Mouse (Mus musculus) heart, embryonic 13.5 days (tissue): ENCODE results near the gene Dnajb11. TPM values are rescaled to one million over a fixed set of nuclear protein-coding genes. Genes with fewer than 3 reads are reported as not detected.

ENCODE experiments used
- ATAC-seq: fragments of 200-750 bp; cut with Nextera tagmentation; 2 replicates; pipeline ENCODE4 v1.8.0; 2017; ENCODE audit warnings: moderate TSS enrichment; ENCODE audit not compliant: insufficient number of reproducible peaks, low FRiP score, low TSS enrichment; ENCODE audit errors: extremely low read depth
- H3K27ac ChIP-seq: fragments of 300-500 bp; sonication (generic); replicated peaks from 2 replicates; pipeline ENCODE4 v1.5.1; 2015; ENCODE audit warnings: moderate library complexity, mild to moderate bottlenecking, inconsistent platforms
- H3K27me3 ChIP-seq: fragments of 300-500 bp; sonication (generic); replicated peaks from 2 replicates; pipeline ENCODE4 v1.6.1; 2015; ENCODE audit warnings: mild to moderate bottlenecking, inconsistent platforms
- H3K36me3 ChIP-seq: fragments of 300-500 bp; sonication (generic); 2 replicates; pipeline ENCODE4 v1.6.1; 2015; ENCODE audit warnings: mild to moderate bottlenecking, inconsistent platforms
- H3K4me1 ChIP-seq: fragments of 300-500 bp; sonication (generic); 2 replicates; pipeline ENCODE4 v1.6.1; 2015; ENCODE audit warnings: inconsistent platforms
- H3K4me2 ChIP-seq: fragments of 300-500 bp; sonication (generic); 2 replicates; pipeline ENCODE4 v1.6.1; 2015; ENCODE audit warnings: inconsistent platforms, mild to moderate bottlenecking, moderate library complexity
- H3K4me3 ChIP-seq: fragments of 300-500 bp; sonication (generic); 2 replicates; pipeline ENCODE4 v1.5.1; 2015; ENCODE audit warnings: moderate library complexity, mild to moderate bottlenecking, inconsistent platforms
- H3K9ac ChIP-seq: fragments of 300-500 bp; sonication (generic); 2 replicates; pipeline ENCODE4 v1.6.1; 2015; ENCODE audit warnings: inconsistent platforms, mild to moderate bottlenecking, moderate library complexity
- H3K9me3 ChIP-seq: fragments of 300-500 bp; sonication (generic); 2 replicates; pipeline ENCODE4 v1.6.1; 2016; ENCODE audit warnings: inconsistent platforms
- WGBS: fragments of 180-500 bp; shearing (Covaris S2); methylation state at CpG from one replicate; pipeline ENCODE4 v1.1.7; 2015; ENCODE audit warnings: mixed read lengths; 5-methylcytosine and 5-hydroxymethylcytosine counted together
- polyA plus RNA-seq: library from polyadenylated mRNA; unstranded; fragments of >200 nt; fragmentation: Nextera tagmentation; extraction: Ambion mirVana; gene quantifications from 2 replicates; pipeline ENCODE4 v1.2.1, GENCODE M21; 2015

The Dnajb11 gene
- 96.7 and 115 TPM in 2 replicates for polyA plus RNA-seq

DNA sequence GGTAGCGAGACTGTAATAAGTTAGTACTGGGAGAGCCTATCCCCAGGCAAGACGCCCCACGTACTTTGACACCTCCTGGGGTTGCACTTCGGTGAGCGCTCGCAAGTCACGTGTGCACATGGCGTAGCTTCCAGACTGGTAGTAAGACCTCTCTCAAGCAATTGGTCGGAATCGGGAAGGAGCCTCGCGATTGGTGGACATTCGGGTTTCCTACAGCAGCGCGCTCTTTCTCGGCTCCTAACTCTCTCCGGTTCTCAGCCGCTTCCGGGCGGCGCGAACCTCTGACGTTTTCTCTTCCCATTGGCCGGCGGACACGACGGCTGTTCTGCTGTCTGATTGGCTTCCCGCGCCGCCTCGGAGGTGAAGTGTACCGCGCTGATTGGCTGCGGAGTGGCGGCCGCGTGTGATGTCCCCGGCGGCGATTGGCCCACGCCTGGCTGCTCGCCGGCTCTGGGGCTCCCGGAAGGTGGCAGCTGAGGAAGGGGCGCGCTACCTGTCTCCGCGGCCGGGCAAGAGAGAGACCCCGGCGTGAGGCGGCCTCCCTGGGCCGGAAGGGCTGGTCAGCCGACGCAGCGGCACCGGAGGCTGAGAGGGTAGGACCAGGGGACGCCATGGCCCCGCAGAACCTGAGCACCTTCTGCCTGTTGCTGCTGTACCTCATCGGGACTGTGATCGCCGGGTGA, at the start of gene Dnajb11, which contains the start of gene Tbccd1:
Dnajb11 (plus strand) TSS at position 415 of the 683 bp plus-strand sequence.
Tbccd1 (minus strand) TSS at position 239 of the 683 bp plus-strand sequence.
- under 1% methylated on average over 62 of the region's 62 CpGs for WGBS
- Histone ChIP-seq H3K4me3 (peak within 1 kb of the TSS; percentile 75), H3K36me3 (peaks cover 19% of the 10 kb centered on the region), H3K9me3 (no peaks in the 10 kb centered on the region), H3K4me2 (peak within 1 kb of the TSS; percentile 89), H3K27ac (peak within 1 kb of the TSS; percentile 82), H3K27me3 (no peaks in the 10 kb centered on the region), H3K9ac (peak within 1 kb of the TSS; percentile 86), H3K4me1 (peaks cover 13% of the 10 kb centered on the region)
- ATAC-seq = peak; percentile 99

DNA sequence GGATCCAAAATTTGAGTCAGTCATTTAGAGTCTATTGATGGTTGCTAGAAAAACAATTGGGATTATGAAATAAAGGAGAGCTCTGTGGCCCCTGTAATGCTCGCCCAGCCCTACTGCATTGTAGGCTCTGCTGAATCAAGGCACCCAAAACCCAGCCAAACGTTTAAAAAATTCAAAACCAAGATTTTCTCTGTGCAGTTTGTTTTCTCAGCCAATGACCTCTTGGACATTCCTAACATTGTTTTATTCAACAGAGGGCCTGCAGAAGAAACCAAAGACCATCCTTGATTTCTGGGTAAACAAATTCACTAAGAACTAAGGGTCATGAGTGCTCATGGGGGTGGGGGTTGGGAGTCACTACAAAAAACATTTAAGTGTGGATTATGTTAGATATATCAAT, 46.2 kb upstream of the Dnajb11 start, which contains the start of gene Crygs:
Crygs (minus strand) TSS at position 101 of the 400 bp plus-strand sequence.
- H3K9ac ChIP-seq = no peak within 1 kb of the TSS
- peaks cover 15% of the 10 kb centered on the region for H3K36me3 ChIP-seq
- no peak within 1 kb of the TSS for H3K4me3 ChIP-seq
- no peak for ATAC-seq
- H3K4me2 ChIP-seq = no peak within 1 kb of the TSS
- H3K9me3 ChIP-seq = no peaks in the 10 kb centered on the region
- 65% methylated on average over 2 of the region's 2 CpGs for WGBS
- H3K4me1 ChIP-seq = peaks cover 4% of the 10 kb centered on the region
- H3K27ac ChIP-seq = no peak within 1 kb of the TSS
- peaks cover 12% of the 10 kb centered on the region for H3K27me3 ChIP-seq

DNA sequence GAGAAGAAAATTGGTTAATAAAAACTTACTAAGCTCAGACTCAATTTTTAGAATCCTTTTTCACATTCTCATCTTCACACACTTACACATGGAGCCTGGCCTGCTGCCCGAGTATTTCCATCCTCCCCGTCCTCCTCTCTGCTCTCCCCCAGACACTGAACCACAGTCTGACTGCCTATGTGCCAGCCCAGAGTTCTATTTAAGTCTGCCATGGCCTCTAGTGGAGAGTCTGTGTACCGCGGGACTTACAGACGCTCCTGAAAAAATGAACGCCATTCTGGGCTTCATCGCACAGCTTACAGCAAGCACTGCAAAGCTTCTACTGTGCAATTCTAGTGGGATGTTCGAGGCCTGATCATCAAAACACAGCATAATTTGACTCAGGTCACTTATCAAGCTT, 36.9 kb upstream of the Dnajb11 start:
- H3K9ac ChIP-seq = no peak overlapping the region
- 42% methylated on average over 8 of the region's 8 CpGs for WGBS
- no peak overlapping the region for H3K4me3 ChIP-seq
- H3K4me1 ChIP-seq = no peaks in the 10 kb centered on the region
- H3K27me3 ChIP-seq = no peaks in the 10 kb centered on the region
- H3K27ac ChIP-seq = no peak overlapping the region
- peaks cover 44% of the 10 kb centered on the region for H3K36me3 ChIP-seq
- no peak overlapping the region for H3K4me2 ChIP-seq
- H3K9me3 ChIP-seq = no peaks in the 10 kb centered on the region
- no peak for ATAC-seq

DNA sequence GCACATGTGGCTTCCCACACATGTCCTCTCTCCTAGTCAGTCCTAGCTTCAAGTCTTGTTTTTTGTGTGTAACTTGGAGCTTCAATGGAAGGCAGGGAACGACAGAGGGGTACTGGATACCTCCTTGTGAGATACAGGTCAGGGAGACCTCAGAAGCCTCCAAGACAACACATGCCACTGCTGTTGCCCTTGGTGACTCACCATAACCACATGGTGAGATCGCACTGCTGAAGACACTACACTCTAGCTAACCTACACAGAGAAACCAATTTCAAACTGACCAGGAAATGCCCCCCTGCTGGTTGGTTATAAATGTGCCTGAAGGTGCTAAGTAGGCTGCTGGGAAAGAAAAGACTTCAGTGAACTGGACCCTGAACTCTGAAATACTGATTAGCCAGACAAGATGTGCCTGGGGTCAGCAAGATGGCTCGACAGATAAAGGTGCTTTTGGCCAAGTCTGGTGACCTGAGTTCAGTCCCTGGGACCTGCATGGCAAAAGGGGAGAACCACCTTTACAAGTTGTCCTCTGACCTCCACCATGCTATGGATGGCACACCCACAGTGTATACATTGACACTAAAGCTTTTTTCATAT, 24.6 kb upstream of the Dnajb11 start:
- no peak overlapping the region for H3K9ac ChIP-seq
- H3K4me1 ChIP-seq = no peaks in the 10 kb centered on the region
- H3K4me2 ChIP-seq = no peak overlapping the region
- ATAC-seq = no peak
- no peak overlapping the region for H3K4me3 ChIP-seq
- WGBS = 82% methylated on average over 3 of the region's 3 CpGs
- peaks cover 55% of the 10 kb centered on the region for H3K36me3 ChIP-seq
- H3K9me3 ChIP-seq = no peaks in the 10 kb centered on the region
- H3K27ac ChIP-seq = no peak overlapping the region
- no peaks in the 10 kb centered on the region for H3K27me3 ChIP-seq

DNA sequence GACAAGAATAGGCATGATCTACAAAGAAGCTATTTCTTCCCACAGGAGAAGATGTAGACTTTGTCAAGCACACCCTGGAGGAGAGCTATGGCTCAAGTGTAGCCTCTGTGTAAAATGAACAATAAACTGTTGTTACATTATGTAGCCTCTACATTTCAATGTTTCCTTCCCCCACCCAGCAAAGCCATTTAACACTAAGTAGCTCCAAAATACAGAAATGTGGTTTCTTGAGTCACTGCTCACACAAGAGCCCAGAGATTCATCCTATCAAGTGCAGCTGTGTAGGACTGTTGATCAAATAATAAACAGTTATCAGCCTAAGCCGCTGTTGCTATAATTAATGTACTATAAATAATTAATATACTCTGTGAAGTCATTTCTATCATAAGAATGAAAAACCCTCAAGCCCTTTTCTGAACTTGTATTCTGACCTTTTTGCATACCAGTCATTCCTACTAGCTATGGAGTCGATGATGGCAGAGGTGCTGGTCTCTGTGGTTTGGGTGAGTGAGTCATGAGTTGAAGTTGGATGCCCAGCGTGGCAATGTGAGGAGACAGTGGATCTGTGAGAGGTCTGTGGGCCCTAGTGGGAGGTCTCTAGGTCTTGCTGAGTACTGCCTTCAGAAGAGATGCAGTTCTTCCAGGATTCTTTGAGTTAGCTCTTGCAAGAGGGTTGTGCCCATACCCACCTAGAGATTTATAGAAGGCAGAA, 18.3 kb upstream of the Dnajb11 start:
- no peak for ATAC-seq
- H3K4me3 ChIP-seq = no peak overlapping the region
- H3K9me3 ChIP-seq = no peaks in the 10 kb centered on the region
- 67% methylated on average over 3 of the region's 3 CpGs for WGBS
- H3K27me3 ChIP-seq = no peaks in the 10 kb centered on the region
- H3K27ac ChIP-seq = peak overlapping the region; percentile 41
- H3K36me3 ChIP-seq = peaks cover 54% of the 10 kb centered on the region
- H3K9ac ChIP-seq = no peak overlapping the region; the same call in 1 of the 2 replicates
- peaks cover 20% of the 10 kb centered on the region for H3K4me1 ChIP-seq
- H3K4me2 ChIP-seq = peak overlapping the region; percentile 9; the same call in 1 of the 2 replicates

DNA sequence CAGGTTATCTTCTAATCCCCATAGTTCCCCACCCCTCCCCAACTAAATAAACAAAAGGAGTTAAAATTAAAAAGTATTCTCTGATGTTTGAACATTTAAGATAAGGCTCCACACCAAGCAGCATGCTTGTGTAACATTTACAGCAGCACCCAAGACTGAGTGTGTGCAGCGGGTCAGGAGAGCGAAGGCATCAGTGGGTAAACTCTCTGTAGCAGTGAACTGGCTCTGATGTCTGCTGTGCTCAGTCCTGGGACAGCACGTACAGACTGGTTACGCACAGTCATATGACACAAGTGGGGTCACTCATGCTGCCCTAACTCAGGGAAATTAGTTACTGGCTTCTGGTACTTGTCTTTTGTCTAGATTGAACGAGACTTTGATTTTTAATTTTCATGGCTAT, 14.8 kb upstream of the Dnajb11 start:
- 92% methylated on average over 5 of the region's 5 CpGs for WGBS
- no peak overlapping the region for H3K4me3 ChIP-seq
- H3K27ac ChIP-seq = no peak overlapping the region
- peaks cover 25% of the 10 kb centered on the region for H3K36me3 ChIP-seq
- ATAC-seq = no peak
- H3K9ac ChIP-seq = no peak overlapping the region
- H3K4me1 ChIP-seq = peaks cover 30% of the 10 kb centered on the region
- no peak overlapping the region for H3K4me2 ChIP-seq
- no peaks in the 10 kb centered on the region for H3K9me3 ChIP-seq
- H3K27me3 ChIP-seq = no peaks in the 10 kb centered on the region

DNA sequence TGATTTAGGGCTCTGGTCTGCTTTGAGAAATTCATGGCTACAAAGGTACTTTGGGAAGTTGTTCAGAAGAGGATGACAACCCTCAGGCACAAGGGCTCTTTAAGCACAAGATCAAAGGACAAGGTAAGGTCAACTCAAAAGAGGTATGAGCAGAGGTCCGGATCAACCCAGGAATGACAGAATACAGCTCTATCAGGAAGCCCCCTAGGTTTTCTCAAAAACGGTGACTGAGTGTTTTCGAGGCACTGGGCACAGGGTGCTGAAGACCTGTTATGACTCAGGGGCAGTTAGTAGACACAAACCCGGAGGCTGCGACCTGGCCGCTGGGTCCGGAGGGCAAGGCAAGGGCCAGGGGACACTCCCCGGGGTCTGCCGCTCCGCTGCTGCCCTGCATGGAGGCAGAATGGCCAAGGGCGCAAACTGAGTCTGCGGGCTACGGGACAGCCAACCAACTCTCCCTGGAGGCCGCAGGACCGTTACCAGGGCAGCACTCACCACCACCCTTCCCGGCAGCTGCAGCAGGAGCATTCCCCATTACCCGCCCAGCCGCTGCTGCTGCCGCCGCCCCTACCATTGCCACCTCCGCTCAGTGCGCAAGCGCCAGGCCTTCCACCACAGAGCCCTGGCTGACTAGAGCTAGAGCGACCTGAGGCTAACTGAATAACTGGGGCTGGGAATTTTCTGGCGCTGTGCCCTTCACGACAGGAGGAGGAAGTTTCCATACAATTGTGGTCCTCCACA, 13.4 kb upstream of the Dnajb11 start:
- Histone ChIP-seq H3K27ac (peak overlapping the region; percentile 83), H3K9me3 (no peaks in the 10 kb centered on the region), H3K27me3 (no peaks in the 10 kb centered on the region), H3K9ac (peak overlapping the region; percentile 90), H3K4me2 (peak overlapping the region; percentile 92), H3K36me3 (peaks cover 13% of the 10 kb centered on the region), H3K4me3 (peak overlapping the region; percentile 66), H3K4me1 (peaks cover 25% of the 10 kb centered on the region)
- 5% methylated on average over 26 of the region's 26 CpGs for WGBS
- peak; percentile 79; the same call in 1 of the 2 replicates for ATAC-seq

DNA sequence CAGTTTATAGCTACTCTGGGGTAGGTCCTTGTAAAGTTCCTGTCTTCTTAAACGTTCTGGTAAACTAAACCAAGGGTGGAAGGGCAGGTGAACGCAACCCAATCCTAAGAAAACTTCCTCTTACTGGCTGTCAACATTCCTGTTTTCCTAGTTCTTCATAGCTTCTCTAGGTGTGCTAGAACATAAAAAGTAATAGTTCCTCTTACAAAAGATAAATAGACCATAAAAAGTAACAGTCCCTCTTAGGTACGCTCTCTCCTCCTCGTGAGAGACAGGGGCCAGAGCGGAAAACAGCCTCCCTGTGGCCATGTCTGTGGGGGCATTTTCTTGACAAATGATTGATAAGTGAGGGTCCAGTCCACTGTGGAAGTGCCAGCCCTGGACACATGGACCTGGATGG, 12.8 kb upstream of the Dnajb11 start:
- H3K4me1 ChIP-seq = peaks cover 19% of the 10 kb centered on the region
- no peak for ATAC-seq
- H3K9ac ChIP-seq = peak overlapping the region; percentile 90
- H3K4me2 ChIP-seq = peak overlapping the region; percentile 92
- no peaks in the 10 kb centered on the region for H3K9me3 ChIP-seq
- no peaks in the 10 kb centered on the region for H3K27me3 ChIP-seq
- 70% methylated on average over 5 of the region's 5 CpGs for WGBS
- H3K27ac ChIP-seq = peak overlapping the region; percentile 83
- H3K4me3 ChIP-seq = peak overlapping the region; percentile 66
- H3K36me3 ChIP-seq = peaks cover 7% of the 10 kb centered on the region

DNA sequence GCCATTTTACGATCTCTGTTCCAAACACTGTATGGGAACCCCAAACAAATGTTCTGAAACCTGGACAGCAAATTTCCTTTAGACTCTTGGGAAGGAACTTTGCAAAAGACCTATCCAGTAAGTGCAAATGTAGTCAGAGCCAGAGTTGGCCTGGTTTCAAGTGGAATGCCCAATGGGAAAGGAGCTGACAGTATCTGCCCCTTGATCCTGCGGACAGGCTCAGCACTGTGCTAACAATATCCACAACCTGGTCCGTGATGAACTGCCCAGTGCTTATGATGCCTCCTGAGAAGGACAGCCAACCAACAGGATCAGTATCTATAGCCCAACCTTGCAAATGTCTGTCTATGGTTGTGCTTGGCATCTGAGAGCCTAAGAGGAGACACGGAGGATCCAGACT, 12.2 kb upstream of the Dnajb11 start:
- no peaks in the 10 kb centered on the region for H3K9me3 ChIP-seq
- 61% methylated on average over 4 of the region's 4 CpGs for WGBS
- H3K4me1 ChIP-seq = peaks cover 17% of the 10 kb centered on the region
- no peak for ATAC-seq
- no peak overlapping the region for H3K4me2 ChIP-seq
- H3K27ac ChIP-seq = no peak overlapping the region
- no peak overlapping the region for H3K4me3 ChIP-seq
- H3K36me3 ChIP-seq = peaks cover 12% of the 10 kb centered on the region
- no peak overlapping the region for H3K9ac ChIP-seq
- no peaks in the 10 kb centered on the region for H3K27me3 ChIP-seq

DNA sequence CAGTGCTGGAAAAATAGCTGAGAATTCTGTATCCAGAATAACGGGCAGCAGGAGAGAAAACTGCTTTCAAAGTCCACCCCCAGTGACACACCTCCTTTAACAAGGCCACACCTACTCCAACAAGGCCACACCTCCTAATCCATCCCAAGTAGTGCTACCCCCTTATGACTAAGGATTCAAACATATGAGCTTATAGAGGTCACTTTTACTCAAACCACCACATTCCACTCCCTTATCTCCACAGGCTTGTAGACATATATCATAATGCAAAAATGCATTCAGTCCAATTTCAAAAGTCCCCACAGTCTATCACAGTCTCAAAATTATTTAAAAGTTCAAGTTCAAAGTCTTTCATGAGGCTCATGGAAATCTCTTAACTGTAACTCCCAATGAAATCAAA, 10.0 kb upstream of the Dnajb11 start:
- Histone ChIP-seq H3K27ac (no peak overlapping the region), H3K4me3 (no peak overlapping the region), H3K36me3 (peaks cover 6% of the 10 kb centered on the region), H3K4me1 (peaks cover 17% of the 10 kb centered on the region), H3K27me3 (no peaks in the 10 kb centered on the region), H3K9ac (no peak overlapping the region), H3K9me3 (no peaks in the 10 kb centered on the region), H3K4me2 (no peak overlapping the region)
- WGBS = 89% methylated on average over 1 of the region's 1 CpGs
- ATAC-seq = no peak

DNA sequence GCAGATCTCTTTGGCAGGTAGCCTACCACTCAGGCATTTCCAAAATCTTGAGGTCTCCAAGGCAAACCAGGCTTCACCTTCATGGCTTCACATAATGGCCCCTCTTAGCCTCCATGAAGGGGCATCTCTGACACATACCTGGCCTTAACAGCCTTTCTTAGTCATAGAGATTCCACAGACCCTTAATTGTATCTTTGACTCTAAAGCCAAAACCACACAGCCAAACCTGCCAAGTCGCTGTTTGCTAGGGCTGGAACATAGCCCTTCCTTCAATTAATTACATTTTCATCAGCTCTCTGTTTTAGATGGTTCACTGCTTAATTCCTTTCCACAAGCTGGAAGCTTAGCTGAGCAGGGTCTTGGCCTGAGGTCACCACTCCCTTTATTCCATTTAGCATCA, 9.3 kb upstream of the Dnajb11 start:
- no peak for ATAC-seq

More for the DNA sequence above, 9.3 kb upstream of the Dnajb11 start:
- H3K27me3 ChIP-seq = no peaks in the 10 kb centered on the region
- no peak overlapping the region for H3K27ac ChIP-seq
- WGBS = 90% methylated on average over 1 of the region's 1 CpGs
- H3K4me3 ChIP-seq = no peak overlapping the region
- H3K9me3 ChIP-seq = no peaks in the 10 kb centered on the region
- H3K9ac ChIP-seq = no peak overlapping the region
- H3K4me2 ChIP-seq = no peak overlapping the region
- H3K4me1 ChIP-seq = peaks cover 17% of the 10 kb centered on the region
- peaks cover 6% of the 10 kb centered on the region for H3K36me3 ChIP-seq
